Mouse (Mus musculus): Measurements from ENCODE around the gene Mpp5. TPM values are rescaled to one million over a fixed set of nuclear protein-coding genes. Genes with fewer than 3 reads are reported as not detected.
A peak's percentile ranks its signal among the peaks of the same experiment; 100 is the strongest.

The Mpp5 gene
- polyA plus RNA-seq, 1 experiment from 2014 or later = 26.5 TPM

DNA sequence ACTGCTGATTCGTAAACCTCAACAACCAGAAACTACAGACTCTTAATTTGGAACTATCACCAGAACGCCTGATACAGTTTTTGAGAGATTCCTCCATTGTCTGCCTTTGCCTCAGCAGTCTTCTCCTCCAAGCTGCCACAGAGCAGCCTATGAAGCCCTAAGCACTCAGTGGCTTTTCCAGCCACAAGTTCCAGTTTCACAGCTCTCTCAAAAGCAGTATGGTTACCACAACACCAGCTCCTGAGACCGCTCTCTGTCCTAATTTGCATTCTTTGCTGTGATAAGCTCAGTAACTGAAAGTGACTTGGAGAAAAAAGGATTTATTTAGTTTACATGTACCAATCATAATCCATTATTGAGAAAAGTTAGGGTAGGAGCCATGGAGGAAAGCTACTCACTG, 51.3 kb downstream of the Mpp5 start:
- Histone ChIP-seq H3K4me2 (ENCODE audit: low read depth, low read length, severe bottlenecking) (no peak overlapping the region), H3K4me1 (replicated peaks; ENCODE audit: control insufficient read depth, insufficient read depth, low read length) (no peaks in the 10 kb centered on the region), H3K4me3 (ENCODE audit: low read depth, low read length) (no peak overlapping the region), H3K9me3 (ENCODE audit: control insufficient read depth, low read length) (no peaks in the 10 kb centered on the region), H3K36me3 (ENCODE audit: control insufficient read depth, insufficient read depth, low read length) (peaks cover 3% of the 10 kb centered on the region), H3K27me3 (ENCODE audit: control insufficient read depth, insufficient read depth, low read length) (no peaks in the 10 kb centered on the region), H3K9ac (ENCODE audit: low read length) (no peak overlapping the region), H3K27ac (ENCODE audit: low read depth, low read length) (no peak overlapping the region)
- ATAC-seq (replicated peaks; ENCODE audit: low FRiP score) (no peak), DNase-seq (ENCODE audit: low spot score) (no peak)
- 88% methylated on average over 3 of the region's 3 CpGs for WGBS

DNA sequence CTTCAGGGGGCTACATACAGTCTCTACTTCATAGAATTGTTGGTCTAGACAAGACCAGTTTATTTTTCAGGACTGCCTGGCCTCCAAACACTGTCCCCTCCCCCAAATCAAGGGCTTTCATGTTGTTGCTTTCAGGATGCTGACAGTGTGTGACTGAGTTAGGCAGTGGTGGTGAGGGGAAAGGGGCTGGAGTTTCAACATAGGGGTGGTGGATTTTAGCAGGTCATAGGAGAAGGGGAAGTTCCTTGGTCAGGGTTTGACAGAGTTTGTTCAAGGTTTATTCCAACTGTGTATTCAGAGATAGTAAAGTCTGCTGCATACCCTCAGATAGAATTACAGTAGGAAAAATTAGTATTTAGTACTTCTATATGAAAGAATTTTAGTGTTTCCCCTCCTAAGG, 53.1 kb downstream of the Mpp5 start:
- no peak overlapping the region for H3K9ac ChIP-seq (ENCODE audit: low read length)
- H3K4me3 ChIP-seq (ENCODE audit: low read depth, low read length) = no peak overlapping the region
- no peak overlapping the region for H3K4me2 ChIP-seq (ENCODE audit: low read depth, low read length, severe bottlenecking)
- no peak for ATAC-seq (replicated peaks; ENCODE audit: low FRiP score)
- H3K9me3 ChIP-seq (ENCODE audit: control insufficient read depth, low read length) = no peaks in the 10 kb centered on the region
- no peaks in the 10 kb centered on the region for H3K27me3 ChIP-seq (ENCODE audit: control insufficient read depth, insufficient read depth, low read length)
- peaks cover 3% of the 10 kb centered on the region for H3K36me3 ChIP-seq (ENCODE audit: control insufficient read depth, insufficient read depth, low read length)
- no peak overlapping the region for H3K27ac ChIP-seq (ENCODE audit: low read depth, low read length)
- H3K4me1 ChIP-seq (replicated peaks; ENCODE audit: control insufficient read depth, insufficient read depth, low read length) = no peaks in the 10 kb centered on the region
- DNase-seq (ENCODE audit: low spot score) = no peak

DNA sequence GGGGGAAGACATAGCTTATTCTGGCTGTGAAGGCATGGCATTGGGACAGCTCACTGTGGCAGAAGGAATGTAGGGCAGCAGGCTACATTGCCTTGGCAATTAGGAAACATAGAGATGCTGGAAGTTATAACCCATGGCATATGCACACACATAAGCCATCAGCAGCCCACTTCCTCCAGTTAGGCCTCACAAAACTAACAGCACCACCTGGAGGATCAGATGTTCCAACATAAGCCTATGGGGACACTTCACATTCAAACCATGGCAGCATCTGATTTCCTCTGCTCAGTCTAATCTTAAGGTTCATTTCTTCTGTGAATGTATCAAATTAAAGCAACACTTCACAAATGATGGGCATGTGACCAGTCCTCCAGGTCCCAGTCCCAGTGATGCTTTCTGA, 65.7 kb downstream of the Mpp5 start:
- H3K27me3 ChIP-seq (ENCODE audit: control insufficient read depth, insufficient read depth, low read length) = no peaks in the 10 kb centered on the region
- no peak overlapping the region for H3K9ac ChIP-seq (ENCODE audit: low read length)
- no peak overlapping the region for H3K4me3 ChIP-seq (ENCODE audit: low read depth, low read length)
- H3K9me3 ChIP-seq (ENCODE audit: control insufficient read depth, low read length) = no peaks in the 10 kb centered on the region
- no peak for ATAC-seq (replicated peaks; ENCODE audit: low FRiP score)
- H3K36me3 ChIP-seq (ENCODE audit: control insufficient read depth, insufficient read depth, low read length) = no peaks in the 10 kb centered on the region
- no peak for DNase-seq (ENCODE audit: low spot score)
- no peak overlapping the region for H3K4me2 ChIP-seq (ENCODE audit: low read depth, low read length, severe bottlenecking)
- H3K27ac ChIP-seq (ENCODE audit: low read depth, low read length) = no peak overlapping the region
- no peaks in the 10 kb centered on the region for H3K4me1 ChIP-seq (replicated peaks; ENCODE audit: control insufficient read depth, insufficient read depth, low read length)

DNA sequence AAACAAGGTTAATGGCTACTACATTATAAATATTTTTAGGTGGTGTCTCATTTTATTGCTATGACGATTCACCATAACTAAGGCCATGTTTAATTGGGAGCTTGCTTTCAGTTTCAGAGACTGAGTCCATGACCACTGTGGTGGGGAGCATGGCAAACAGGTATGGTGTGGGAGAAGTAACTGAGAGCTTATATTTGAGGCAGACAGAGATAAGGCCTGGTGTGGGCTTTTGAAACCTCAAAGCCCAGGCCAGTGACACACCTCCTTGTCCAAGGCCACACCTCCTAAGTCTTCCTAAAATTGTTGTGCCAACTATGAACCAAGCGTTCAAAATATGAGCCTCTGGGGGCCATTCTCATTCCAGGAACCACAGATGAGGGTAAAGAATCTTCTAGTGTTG, 85.8 kb downstream of the Mpp5 start:
- Histone ChIP-seq H3K4me2 (ENCODE audit: low read depth, low read length, severe bottlenecking) (no peak overlapping the region), H3K4me1 (replicated peaks; ENCODE audit: control insufficient read depth, insufficient read depth, low read length) (no peaks in the 10 kb centered on the region), H3K9ac (ENCODE audit: low read length) (no peak overlapping the region), H3K27ac (ENCODE audit: low read depth, low read length) (no peak overlapping the region), H3K36me3 (ENCODE audit: control insufficient read depth, insufficient read depth, low read length) (no peaks in the 10 kb centered on the region; the same call in 1 of the 2 replicates), H3K27me3 (ENCODE audit: control insufficient read depth, insufficient read depth, low read length) (no peaks in the 10 kb centered on the region), H3K9me3 (ENCODE audit: control insufficient read depth, low read length) (no peaks in the 10 kb centered on the region), H3K4me3 (ENCODE audit: low read depth, low read length) (no peak overlapping the region)
- no peak for ATAC-seq (replicated peaks; ENCODE audit: low FRiP score)
- DNase-seq (ENCODE audit: low spot score) = no peak
- WGBS = 92% methylated on average over 2 of the region's 2 CpGs

DNA sequence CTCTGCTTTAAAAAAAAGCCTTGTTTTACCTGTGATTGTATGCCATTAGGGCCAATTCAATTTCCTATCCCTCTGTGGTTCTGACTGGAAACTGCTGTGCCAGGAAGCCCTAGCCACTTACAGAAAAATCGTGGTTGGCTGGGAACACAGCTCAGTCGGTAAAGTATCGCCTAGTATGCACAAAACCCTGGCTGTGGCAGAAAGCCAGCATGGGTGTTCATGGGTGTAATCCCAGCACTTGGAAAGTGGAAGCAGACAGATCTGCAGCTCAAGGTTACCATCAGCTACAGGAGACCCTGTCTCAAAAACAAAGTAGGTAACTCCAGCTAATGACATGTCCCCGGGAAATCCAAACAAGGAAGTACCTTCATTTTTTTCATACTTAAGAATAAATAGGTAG, 91.2 kb downstream of the Mpp5 start:
- Histone ChIP-seq H3K27me3 (ENCODE audit: control insufficient read depth, insufficient read depth, low read length) (no peaks in the 10 kb centered on the region), H3K9ac (ENCODE audit: low read length) (no peak overlapping the region), H3K36me3 (ENCODE audit: control insufficient read depth, insufficient read depth, low read length) (no peaks in the 10 kb centered on the region; the same call in 1 of the 2 replicates), H3K4me3 (ENCODE audit: low read depth, low read length) (no peak overlapping the region), H3K4me2 (ENCODE audit: low read depth, low read length, severe bottlenecking) (no peak overlapping the region), H3K27ac (ENCODE audit: low read depth, low read length) (no peak overlapping the region), H3K9me3 (ENCODE audit: control insufficient read depth, low read length) (no peaks in the 10 kb centered on the region), H3K4me1 (replicated peaks; ENCODE audit: control insufficient read depth, insufficient read depth, low read length) (no peaks in the 10 kb centered on the region)
- DNase-seq (ENCODE audit: low spot score) (no peak), ATAC-seq (replicated peaks; ENCODE audit: low FRiP score) (no peak)
- 93% methylated on average over 4 of the region's 4 CpGs for WGBS

DNA sequence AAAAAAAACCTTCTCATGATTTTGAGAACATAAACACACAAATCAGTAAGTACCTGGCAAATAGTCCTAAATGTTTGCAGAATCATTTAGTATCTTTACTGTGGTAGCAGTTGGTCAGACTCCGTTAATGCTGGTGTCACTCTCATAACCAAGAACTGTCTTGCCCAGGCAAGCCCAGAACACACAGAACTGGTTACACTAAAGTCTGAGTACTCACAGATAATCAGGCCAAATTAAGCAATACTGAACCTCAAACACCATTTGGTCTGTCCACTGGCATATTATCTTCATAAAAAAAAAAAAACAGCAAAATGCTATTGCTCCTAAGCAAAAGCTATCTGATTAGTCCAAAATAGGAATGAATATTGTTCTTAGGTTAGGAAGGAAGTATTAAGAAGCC, 93.7 kb downstream of the Mpp5 start:
- no peaks in the 10 kb centered on the region for H3K9me3 ChIP-seq (ENCODE audit: control insufficient read depth, low read length)
- no peaks in the 10 kb centered on the region for H3K36me3 ChIP-seq (ENCODE audit: control insufficient read depth, insufficient read depth, low read length)
- ATAC-seq (replicated peaks; ENCODE audit: low FRiP score) = no peak
- no peak overlapping the region for H3K27ac ChIP-seq (ENCODE audit: low read depth, low read length)
- H3K4me1 ChIP-seq (replicated peaks; ENCODE audit: control insufficient read depth, insufficient read depth, low read length) = no peaks in the 10 kb centered on the region
- no peaks in the 10 kb centered on the region for H3K27me3 ChIP-seq (ENCODE audit: control insufficient read depth, insufficient read depth, low read length)
- H3K4me2 ChIP-seq (ENCODE audit: low read depth, low read length, severe bottlenecking) = no peak overlapping the region
- DNase-seq (ENCODE audit: low spot score) = no peak
- no peak overlapping the region for H3K4me3 ChIP-seq (ENCODE audit: low read depth, low read length)
- H3K9ac ChIP-seq (ENCODE audit: low read length) = no peak overlapping the region
- 91% methylated on average over 1 of the region's 1 CpGs for WGBS

DNA sequence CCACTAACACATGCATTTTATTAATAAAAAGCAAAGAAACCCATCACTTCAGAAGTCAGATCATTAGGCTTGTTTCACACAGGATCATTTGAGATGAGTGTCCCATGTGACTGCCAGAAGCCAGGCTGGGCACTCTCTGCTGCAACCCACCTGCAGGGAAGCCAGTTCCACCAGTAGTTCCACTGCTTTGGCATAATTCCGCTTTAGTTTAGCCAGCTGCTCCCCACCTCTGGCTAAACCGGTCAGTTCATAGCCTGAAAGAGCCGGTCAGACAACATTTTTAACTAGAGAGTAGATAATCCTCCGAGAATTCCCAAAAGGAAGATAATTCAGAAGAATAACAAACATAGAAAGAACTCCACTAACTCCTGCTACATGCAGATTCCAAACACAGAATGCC, 99.5 kb downstream of the Mpp5 start:
- no peak for ATAC-seq (replicated peaks; ENCODE audit: low FRiP score)
- WGBS = 91% methylated on average over 4 of the region's 4 CpGs
- no peaks in the 10 kb centered on the region for H3K4me1 ChIP-seq (replicated peaks; ENCODE audit: control insufficient read depth, insufficient read depth, low read length)

DNA sequence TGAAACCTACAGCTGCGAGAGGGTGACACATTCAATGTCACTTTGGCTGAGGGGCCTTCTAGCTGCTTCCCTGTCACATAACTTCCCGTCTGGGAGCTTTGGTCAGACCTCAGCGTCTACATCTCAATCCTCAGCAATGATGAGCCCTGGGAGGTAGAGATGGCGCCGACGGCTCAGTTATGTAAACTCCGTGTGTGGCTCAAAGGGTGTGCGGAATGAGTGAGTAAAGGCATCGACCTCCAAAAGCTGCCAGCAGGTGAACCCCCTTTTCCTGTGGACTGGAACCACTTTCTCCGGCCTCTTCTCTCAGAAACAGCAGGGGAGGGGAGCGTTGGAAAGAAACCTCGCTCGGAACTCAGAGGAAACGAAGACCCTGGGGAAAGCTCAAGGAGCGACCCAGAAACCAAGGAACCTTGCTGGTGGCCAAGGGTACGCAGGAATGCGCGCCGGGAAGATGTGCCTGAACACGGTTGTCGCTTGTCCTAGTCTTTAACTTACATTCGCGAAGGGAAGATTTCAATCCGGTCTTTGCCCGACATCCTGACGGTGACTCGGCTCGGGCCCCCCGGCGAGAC, 112.3 kb downstream of the Mpp5 start:
- Histone ChIP-seq H3K27ac (ENCODE audit: low read depth, low read length) (no peak overlapping the region), H3K27me3 (ENCODE audit: control insufficient read depth, insufficient read depth, low read length) (no peaks in the 10 kb centered on the region), H3K4me3 (ENCODE audit: low read depth, low read length) (peak overlapping the region; percentile 60), H3K4me1 (replicated peaks; ENCODE audit: control insufficient read depth, insufficient read depth, low read length) (peaks cover 8% of the 10 kb centered on the region; the same call in 1 of the 2 replicates), H3K36me3 (ENCODE audit: control insufficient read depth, insufficient read depth, low read length) (no peaks in the 10 kb centered on the region; the same call in 1 of the 2 replicates), H3K4me2 (ENCODE audit: low read depth, low read length, severe bottlenecking) (peak overlapping the region; percentile 94), H3K9me3 (ENCODE audit: control insufficient read depth, low read length) (no peaks in the 10 kb centered on the region), H3K9ac (ENCODE audit: low read length) (peak overlapping the region; percentile 93)
- ATAC-seq (replicated peaks; ENCODE audit: low FRiP score) (peak; percentile 4; the same call in 1 of the 2 replicates), DNase-seq (ENCODE audit: low spot score) (no peak)
- 1% methylated on average over 30 of the region's 30 CpGs for WGBS

More for the DNA sequence above, 99.5 kb downstream of the Mpp5 start:
- Histone ChIP-seq H3K27ac (ENCODE audit: low read depth, low read length) (no peak overlapping the region), H3K9me3 (ENCODE audit: control insufficient read depth, low read length) (no peaks in the 10 kb centered on the region), H3K9ac (ENCODE audit: low read length) (no peak overlapping the region), H3K36me3 (ENCODE audit: control insufficient read depth, insufficient read depth, low read length) (no peaks in the 10 kb centered on the region), H3K4me2 (ENCODE audit: low read depth, low read length, severe bottlenecking) (no peak overlapping the region), H3K27me3 (ENCODE audit: control insufficient read depth, insufficient read depth, low read length) (no peaks in the 10 kb centered on the region), H3K4me3 (ENCODE audit: low read depth, low read length) (no peak overlapping the region)
- DNase-seq (ENCODE audit: low spot score) = no peak

DNA sequence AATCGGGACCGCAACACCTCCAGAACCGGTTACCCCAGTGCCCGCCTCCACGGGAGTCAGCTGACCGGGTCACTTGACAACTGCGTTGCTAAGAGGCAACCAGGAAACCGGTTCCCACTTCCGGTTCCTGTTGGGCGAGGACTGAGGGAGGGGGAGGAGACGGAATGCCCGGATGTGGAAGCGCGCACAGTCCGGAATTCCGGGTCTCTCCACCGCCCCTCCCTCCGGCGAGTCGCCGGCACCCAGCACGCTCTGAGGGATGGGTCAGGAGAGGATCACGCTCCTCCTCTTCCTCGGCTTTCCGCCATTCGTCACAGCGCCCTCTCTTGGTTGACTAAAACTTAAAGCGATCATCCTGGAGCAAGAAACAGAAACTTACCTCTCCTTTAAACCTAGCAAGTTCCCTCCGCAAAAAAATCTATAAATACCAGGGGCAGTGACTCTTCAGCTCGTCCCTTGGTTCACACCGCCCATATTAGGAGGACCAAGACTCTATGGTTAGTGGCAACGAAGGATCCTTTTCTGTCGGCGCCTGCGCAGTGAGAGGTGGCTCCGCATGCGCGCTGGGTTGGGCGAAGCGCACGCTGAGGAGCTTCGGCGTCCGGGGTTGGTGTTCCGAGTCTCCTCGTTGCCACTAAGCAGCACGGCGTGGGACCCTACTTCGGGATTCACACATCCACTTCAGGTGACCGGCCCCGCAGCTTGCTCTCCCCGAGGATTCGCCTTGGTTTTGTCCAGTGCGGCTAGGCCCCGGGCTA, 113.0 kb downstream of the Mpp5 start, which contains the start of the genes Atp6v1d and Eif2s1:
Gene Atp6v1d (minus strand): TSS at position 143 of the 758 bp plus-strand sequence.
Gene Eif2s1 (plus strand): TSS at position 324 of the 758 bp plus-strand sequence.
- Histone ChIP-seq H3K4me1 (replicated peaks; ENCODE audit: control insufficient read depth, insufficient read depth, low read length) (peaks cover 8% of the 10 kb centered on the region; the same call in 1 of the 2 replicates), H3K9ac (ENCODE audit: low read length) (peak within 1 kb of the TSS; percentile 93), H3K27me3 (ENCODE audit: control insufficient read depth, insufficient read depth, low read length) (no peaks in the 10 kb centered on the region), H3K4me3 (ENCODE audit: low read depth, low read length) (peak within 1 kb of the TSS; percentile 60), H3K4me2 (ENCODE audit: low read depth, low read length, severe bottlenecking) (peak within 1 kb of the TSS; percentile 94), H3K36me3 (ENCODE audit: control insufficient read depth, insufficient read depth, low read length) (no peaks in the 10 kb centered on the region), H3K9me3 (ENCODE audit: control insufficient read depth, low read length) (no peaks in the 10 kb centered on the region), H3K27ac (ENCODE audit: low read depth, low read length) (peak within 1 kb of the TSS; percentile 81; the same call in 1 of the 2 replicates)
- DNase-seq (ENCODE audit: low spot score) (peak; percentile 99), ATAC-seq (replicated peaks; ENCODE audit: low FRiP score) (peak; percentile 100)
- under 1% methylated on average over 55 of the region's 55 CpGs for WGBS

Measured in forebrain, embryonic 11.5 days (tissue).